Mouse (Mus musculus) right cerebral cortex, postnatal 14 days (tissue): ENCODE data around the gene 0610010F05Rik.
"Not testable (repeated sequence)": the region's sequence is repeated elsewhere in the genome, so short reads cannot be mapped to it uniquely, and the experiment has no call there.

Experiments
- DNase-seq: peaks from one replicate; pipeline ENCODE4 v3.0.0; 2022

Gene 0610010F05Rik

GRCm38 (mm10) chr11:23632945-23633878 is at the start of gene 0610010F05Rik:
Gene 0610010F05Rik, minus strand, starts transcription at chr11:23633639.
- DNase-seq, result peak; percentile 81

- no peak for DNase-seq
Observed at GRCm38 (mm10) chr11:23682561-23682960, 49.1 kb upstream of the 0610010F05Rik start.

- DNase-seq, result no peak
Observed at GRCm38 (mm10) chr11:23680435-23680950, 47.1 kb upstream of the 0610010F05Rik start.

- DNase-seq, result peak; percentile 60
Observed at GRCm38 (mm10) chr11:23679044-23679642, 45.7 kb upstream of the 0610010F05Rik start.

- no peak for DNase-seq
Observed at GRCm38 (mm10) chr11:23676100-23676499, 42.7 kb upstream of the 0610010F05Rik start.

- no peak for DNase-seq
Observed at GRCm38 (mm10) chr11:23672256-23672749, 38.9 kb upstream of the 0610010F05Rik start.

GRCm38 (mm10) chr11:23667128-23667527 is 33.7 kb upstream of the 0610010F05Rik start:
- peak; percentile 24 for DNase-seq

- DNase-seq, result no peak
Observed at GRCm38 (mm10) chr11:23666526-23666925, 33.1 kb upstream of the 0610010F05Rik start.

- DNase-seq, result peak; percentile 91
Observed at GRCm38 (mm10) chr11:23665798-23666501, 32.5 kb upstream of the 0610010F05Rik start, which contains the start of gene Pex13. Gene Pex13, minus strand, starts transcription at chr11:23665959.

- no peak for DNase-seq
Observed at GRCm38 (mm10) chr11:23665311-23665786, 31.9 kb upstream of the 0610010F05Rik start, which contains the start of gene Pus10. Gene Pus10, plus strand, starts transcription at chr11:23665674.

- DNase-seq, result no peak
Observed at GRCm38 (mm10) chr11:23664232-23664631, 30.8 kb upstream of the 0610010F05Rik start.

- no peak for DNase-seq
Observed at GRCm38 (mm10) chr11:23657791-23658190, 24.4 kb upstream of the 0610010F05Rik start.

- no peak for DNase-seq
Observed at GRCm38 (mm10) chr11:23653666-23654065, 20.2 kb upstream of the 0610010F05Rik start.

- DNase-seq, result no peak
Observed at GRCm38 (mm10) chr11:23647835-23648234, 14.4 kb upstream of the 0610010F05Rik start.

- DNase-seq, result no peak
Observed at GRCm38 (mm10) chr11:23647431-23647830, 14.0 kb upstream of the 0610010F05Rik start.

GRCm38 (mm10) chr11:23634573-23634972 is 1.1 kb upstream of the 0610010F05Rik start:
- no peak for DNase-seq

GRCm38 (mm10) chr11:23633879-23634215 is 408 bp upstream of the 0610010F05Rik start:
- DNase-seq, result no peak

- DNase-seq, result no peak
Observed at GRCm38 (mm10) chr11:23630664-23631063, 2.8 kb downstream of the 0610010F05Rik start.

GRCm38 (mm10) chr11:23618995-23619394 is 14.4 kb downstream of the 0610010F05Rik start:
- no peak for DNase-seq

GRCm38 (mm10) chr11:23614546-23614945 is 18.9 kb downstream of the 0610010F05Rik start:
- no peak for DNase-seq

GRCm38 (mm10) chr11:23607291-23607690 is 26.1 kb downstream of the 0610010F05Rik start:
- DNase-seq, result not testable (repeated sequence)

GRCm38 (mm10) chr11:23570130-23570529 is 63.3 kb downstream of the 0610010F05Rik start:
- DNase-seq, result no peak

GRCm38 (mm10) chr11:23565761-23566160 is 67.7 kb downstream of the 0610010F05Rik start:
- peak; percentile 79 for DNase-seq
